Mouse (Mus musculus) testis, postnatal 10 days (tissue): ENCODE measurements at regions not wholly inside any gene's neighbourhood (a gene's known extent, or its start where the extent isn't known, plus 50 kb on each side); places are given as distances from the start of the nearest gene placed in this dataset.
"Not testable (repeated sequence)": the region's sequence is repeated elsewhere in the genome, so short reads cannot be mapped to it uniquely, and the experiment has no call there.

Source experiments
- DNase-seq: peaks from one replicate; pipeline ENCODE4 v3.0.0; 2021; ENCODE audit warnings: low spot score

- no peak for DNase-seq
Measured at GRCm38 (mm10) chr10:111592416-111593149, 86.5 kb downstream of the Phlda1 start.

- no peak for DNase-seq
Measured at GRCm38 (mm10) chr10:111593280-111593679, 87.2 kb downstream of the Phlda1 start.

- no peak for DNase-seq
Measured at GRCm38 (mm10) chr10:111594171-111594570, 88.1 kb downstream of the Phlda1 start.

- no peak for DNase-seq
Measured at GRCm38 (mm10) chr10:111594651-111595050, 88.6 kb downstream of the Phlda1 start.

- DNase-seq = no peak
Measured at GRCm38 (mm10) chr10:111595513-111595995, 89.5 kb downstream of the Phlda1 start.

- DNase-seq = no peak
Measured at GRCm38 (mm10) chr10:111598650-111599049, 92.6 kb downstream of the Phlda1 start.

- no peak for DNase-seq
Measured at GRCm38 (mm10) chr10:111599297-111600250, 93.5 kb downstream of the Phlda1 start.

GRCm38 (mm10) chr10:111600251-111600620 lies 94.2 kb downstream of the Phlda1 start:
- no peak for DNase-seq

- DNase-seq = peak; percentile 82
Measured at GRCm38 (mm10) chr10:111600677-111601099, 94.6 kb downstream of the Phlda1 start.

- no peak for DNase-seq
Measured at GRCm38 (mm10) chr10:111603166-111603565, 97.1 kb downstream of the Phlda1 start.

GRCm38 (mm10) chr10:111607381-111607780 lies 101.3 kb downstream of the Phlda1 start:
- DNase-seq = not testable (repeated sequence)

- DNase-seq = no peak
Measured at GRCm38 (mm10) chr10:111608385-111609093, 102.5 kb downstream of the Phlda1 start.

- no peak for DNase-seq
Measured at GRCm38 (mm10) chr10:111609889-111610288, 103.8 kb downstream of the Phlda1 start.

GRCm38 (mm10) chr10:111619627-111620270 lies 113.7 kb downstream of the Phlda1 start:
- no peak for DNase-seq

GRCm38 (mm10) chr10:111620927-111621676 lies 115.0 kb downstream of the Phlda1 start:
- DNase-seq = no peak

- no peak for DNase-seq
Measured at GRCm38 (mm10) chr10:111622789-111623188, 116.7 kb downstream of the Phlda1 start.

- no peak for DNase-seq
Measured at GRCm38 (mm10) chr10:111624021-111624420, 117.9 kb downstream of the Phlda1 start.

GRCm38 (mm10) chr10:111624624-111625023 lies 118.5 kb downstream of the Phlda1 start:
- DNase-seq = no peak

- DNase-seq = no peak
Measured at GRCm38 (mm10) chr10:111625573-111625972, 119.5 kb downstream of the Phlda1 start.

GRCm38 (mm10) chr10:111626009-111626408 lies 119.9 kb downstream of the Phlda1 start:
- no peak for DNase-seq

GRCm38 (mm10) chr10:111636283-111636682 lies 130.2 kb downstream of the Phlda1 start:
- DNase-seq = peak; percentile 45
